Mouse (Mus musculus) left cerebral cortex, adult 9 months (tissue): ENCODE measurements around the gene Klhl24.
"Not testable (repeated sequence)": the region's sequence is repeated elsewhere in the genome, so short reads cannot be mapped to it uniquely, and the experiment has no call there.

Experiments
- DNase-seq, 2 experiments: peaks; one replicate each; pipeline ENCODE4 v3.0.0; 2022; ENCODE audit warnings: low spot score in 2 of 2

Gene Klhl24

GRCm38 (mm10) chr16:20097069-20097710, at the start of gene Klhl24:
Gene Klhl24, plus strand, starts transcription at chr16:20097542.
- peak; percentile 88 to 96 for DNase-seq

GRCm38 (mm10) chr16:20052655-20053054, 44.7 kb upstream of the Klhl24 start:
- DNase-seq = no peak

- no peak for DNase-seq
These were observed 24.6 kb upstream of the Klhl24 start for GRCm38 (mm10) chr16:20072770-20073169.

- no peak for DNase-seq
These were observed 20.7 kb upstream of the Klhl24 start for GRCm38 (mm10) chr16:20076675-20077074.

- no peak for DNase-seq
These were observed 17.1 kb upstream of the Klhl24 start for GRCm38 (mm10) chr16:20080271-20080670.

GRCm38 (mm10) chr16:20084623-20085022, 12.7 kb upstream of the Klhl24 start:
- DNase-seq = no peak

GRCm38 (mm10) chr16:20085250-20085905, 12.0 kb upstream of the Klhl24 start:
- no peak for DNase-seq

- peak in 1 of 2 experiments; percentile 28 for DNase-seq
These were observed 10.4 kb upstream of the Klhl24 start for GRCm38 (mm10) chr16:20086976-20087375.

- no peak for DNase-seq
These were observed 7.7 kb upstream of the Klhl24 start for GRCm38 (mm10) chr16:20089636-20090035.

- no peak for DNase-seq
These were observed 6.3 kb upstream of the Klhl24 start for GRCm38 (mm10) chr16:20090921-20091575.

- DNase-seq = no peak
These were observed 1.4 kb upstream of the Klhl24 start for GRCm38 (mm10) chr16:20095966-20096365.

- peak; percentile 83 to 92 for DNase-seq
These were observed 501 bp downstream of the Klhl24 start for GRCm38 (mm10) chr16:20097711-20098374.

- DNase-seq = no peak
These were observed 1.0 kb downstream of the Klhl24 start for GRCm38 (mm10) chr16:20098375-20098727.

- DNase-seq = no peak
These were observed 1.7 kb downstream of the Klhl24 start for GRCm38 (mm10) chr16:20098866-20099629.

GRCm38 (mm10) chr16:20106996-20107395, 9.7 kb downstream of the Klhl24 start:
- no peak for DNase-seq

GRCm38 (mm10) chr16:20108961-20109360, 11.6 kb downstream of the Klhl24 start:
- DNase-seq = no peak

GRCm38 (mm10) chr16:20112649-20113048, 15.3 kb downstream of the Klhl24 start:
- no peak for DNase-seq

- no peak for DNase-seq
These were observed 18.7 kb downstream of the Klhl24 start for GRCm38 (mm10) chr16:20116069-20116468.

GRCm38 (mm10) chr16:20126319-20126883, 29.1 kb downstream of the Klhl24 start:
- not testable (repeated sequence) for DNase-seq

- no peak for DNase-seq
These were observed 33.1 kb downstream of the Klhl24 start for GRCm38 (mm10) chr16:20130397-20130796.

- DNase-seq = peak; percentile 44 to 77
These were observed 43.6 kb downstream of the Klhl24 start, which contains the start of gene Yeats2 for GRCm38 (mm10) chr16:20140772-20141531. Gene Yeats2, plus strand, starts transcription at chr16:20141063.
